Comparison of ENCODE assay signal across 8 mouse cellular contexts in the genomic region with DNA sequence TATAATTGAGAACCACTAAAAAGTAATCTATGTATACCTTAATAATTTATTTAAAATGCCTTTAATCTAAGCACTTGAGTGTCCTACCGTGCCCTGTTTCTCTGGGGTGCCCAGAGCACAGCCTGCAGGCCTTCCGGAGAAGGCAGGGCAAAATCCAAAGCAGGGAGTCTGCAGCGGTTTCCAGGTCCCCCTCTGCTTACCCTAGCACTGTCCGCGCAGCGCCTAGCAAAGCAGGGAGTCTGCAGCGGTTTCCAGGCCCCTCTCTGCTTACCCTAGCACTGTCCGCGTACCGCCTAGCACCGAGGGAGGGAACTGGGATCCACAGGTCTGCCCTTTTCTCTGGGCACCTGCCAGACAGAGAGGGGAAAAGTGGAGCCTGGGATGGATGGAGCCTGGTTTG.
A peak's percentile ranks its signal among the peaks of the same experiment; 100 is the strongest.
DNase-seq lines count a peak whose midpoint lies in the region; ATAC-seq and TF ChIP-seq lines count a peak whose summit lies in the region.

No protein-coding gene starts in this region.

- no peak overlapping the region for H3K9ac ChIP-seq in lung, postnatal 0 days (replicated peaks; ENCODE audit: low read depth)
- no peak overlapping the region for H3K9ac ChIP-seq in hindbrain, embryonic 16.5 days (ENCODE audit: low read depth, low read length)
- no peak overlapping the region for H3K9ac ChIP-seq in liver, embryonic 13.5 days
- no peak overlapping the region for H3K9ac ChIP-seq in stomach, postnatal 0 days (ENCODE audit: low read length)

- no peak for TF ChIP-seq EP300 in lung, postnatal 0 days (IDR thresholded peaks at IDR 0.05)
- TF ChIP-seq EP300 in stomach, postnatal 0 days (optimal IDR thresholded peaks at IDR 0.05) = no peak

- H3K27ac ChIP-seq in lung, postnatal 0 days (ENCODE audit: low read length) = no peak overlapping the region
- H3K27ac ChIP-seq in hindbrain, embryonic 16.5 days (ENCODE audit: low read depth, low read length) = no peak overlapping the region
- no peak overlapping the region for H3K27ac ChIP-seq in liver, embryonic 13.5 days
- no peak overlapping the region for H3K27ac ChIP-seq in stomach, postnatal 0 days (replicated peaks)

- H3K9me3 ChIP-seq in lung, postnatal 0 days (ENCODE audit: low read length) = no peaks in the 10 kb centered on the region
- H3K9me3 ChIP-seq in hindbrain, embryonic 16.5 days (ENCODE audit: control insufficient read depth, low read length) = no peaks in the 10 kb centered on the region
- no peaks in the 10 kb centered on the region for H3K9me3 ChIP-seq in liver, embryonic 13.5 days (replicated peaks)
- no peaks in the 10 kb centered on the region for H3K9me3 ChIP-seq in stomach, postnatal 0 days (ENCODE audit: control insufficient read depth, low read length)

- TF ChIP-seq CTCF in lung, postnatal 0 days (IDR thresholded peaks at IDR 0.05) = peak; percentile 64
- peak; percentile 66 for TF ChIP-seq CTCF in stomach, postnatal 0 days (IDR thresholded peaks at IDR 0.05; ENCODE audit: low read depth)

- no peak overlapping the region for H3K4me3 ChIP-seq in lung, postnatal 0 days (ENCODE audit: low read depth, low read length)
- no peak overlapping the region for H3K4me3 ChIP-seq in hindbrain, embryonic 16.5 days (ENCODE audit: low read length)
- H3K4me3 ChIP-seq in liver, embryonic 13.5 days (replicated peaks) = no peak overlapping the region
- no peak overlapping the region for H3K4me3 ChIP-seq in stomach, postnatal 0 days (ENCODE audit: low read depth, low read length)

- no peaks in the 10 kb centered on the region for H3K4me1 ChIP-seq in lung, postnatal 0 days (ENCODE audit: insufficient read depth, low read depth, low read length)
- peaks cover 14% of the 10 kb centered on the region for H3K4me1 ChIP-seq in hindbrain, embryonic 16.5 days (ENCODE audit: control insufficient read depth, insufficient read depth, low read depth, low read length)
- peaks cover 32% of the 10 kb centered on the region for H3K4me1 ChIP-seq in liver, embryonic 13.5 days (replicated peaks)
- H3K4me1 ChIP-seq in stomach, postnatal 0 days (replicated peaks; ENCODE audit: control insufficient read depth, insufficient read depth) = 0 out of 2 replicates have a peak, but pooled peaks cover 2% of the 10 kb centered on the region

- no peaks in the 10 kb centered on the region for H3K27me3 ChIP-seq in lung, postnatal 0 days (replicated peaks; ENCODE audit: insufficient read depth, low read length)
- no peaks in the 10 kb centered on the region for H3K27me3 ChIP-seq in hindbrain, embryonic 16.5 days (replicated peaks; ENCODE audit: control insufficient read depth, insufficient read depth, low read length)
- H3K27me3 ChIP-seq in liver, embryonic 13.5 days = no peaks in the 10 kb centered on the region
- H3K27me3 ChIP-seq in stomach, postnatal 0 days (ENCODE audit: control insufficient read depth, insufficient read depth, low read length) = no peaks in the 10 kb centered on the region

- peak; percentile 58 for ATAC-seq in lung, postnatal 0 days
- peak; percentile 43; the same call in 1 of the 2 replicates for ATAC-seq in hindbrain, embryonic 16.5 days
- peak; percentile 72 for ATAC-seq in liver, embryonic 13.5 days (ENCODE audit: low read depth)
- ATAC-seq in stomach, postnatal 0 days (ENCODE audit: low FRiP score, low TSS enrichment) = peak; percentile 41; the same call in 1 of the 2 replicates

- H3K4me2 ChIP-seq in lung, postnatal 0 days (replicated peaks; ENCODE audit: low read depth, low read length) = no peak overlapping the region
- no peak overlapping the region for H3K4me2 ChIP-seq in hindbrain, embryonic 16.5 days (ENCODE audit: low read length)
- H3K4me2 ChIP-seq in liver, embryonic 13.5 days = no peak overlapping the region
- H3K4me2 ChIP-seq in stomach, postnatal 0 days (replicated peaks; ENCODE audit: low read depth) = no peak overlapping the region

- DNase-seq in lung, postnatal 0 days (ENCODE audit: low spot score) = peak; percentile 59
- DNase-seq in lung, postnatal 14 days = no peak
- DNase-seq in liver, embryonic 13.5 days = no peak
- DNase-seq in stomach, postnatal 0 days (ENCODE audit: low spot score) = peak; percentile 64
- DNase-seq in layer of hippocampus, adult 11-12 months (ENCODE audit: low spot score) = no peak
- DNase-seq in thymus, adult 18-20 months = no peak
- no peak for DNase-seq in adrenal gland, postnatal 4 days (ENCODE audit: low spot score in 2 of 2)

- 36% methylated on average over 11 of the region's 11 CpGs for WGBS in lung, postnatal 0 days
- WGBS in hindbrain, embryonic 16.5 days = 14% methylated on average over 11 of the region's 11 CpGs
- WGBS in liver, embryonic 13.5 days (ENCODE audit: insufficient replicate concordance) = 45% methylated on average over 11 of the region's 11 CpGs
- WGBS in stomach, postnatal 0 days = 36% methylated on average over 11 of the region's 11 CpGs

- H3K36me3 ChIP-seq in lung, postnatal 0 days (ENCODE audit: insufficient read depth, low read length) = no peaks in the 10 kb centered on the region
- H3K36me3 ChIP-seq in hindbrain, embryonic 16.5 days (ENCODE audit: control insufficient read depth, insufficient read depth, low read length) = no peaks in the 10 kb centered on the region
- no peaks in the 10 kb centered on the region for H3K36me3 ChIP-seq in liver, embryonic 13.5 days
- H3K36me3 ChIP-seq in stomach, postnatal 0 days (ENCODE audit: control insufficient read depth, insufficient read depth, low read length) = no peaks in the 10 kb centered on the region

Comparison
In these comparisons a context has a peak if more than half of its experiments do, and no peak if none do; other contexts are left out.
1. DNase-seq: peak in lung, postnatal 0 days (single experiment) and stomach, postnatal 0 days (single experiment); none in lung, postnatal 14 days (single experiment), liver, embryonic 13.5 days (single experiment), layer of hippocampus, adult 11-12 months (single experiment), thymus, adult 18-20 months (0 of 2) and adrenal gland, postnatal 4 days (0 of 2).
2. Peak in every context shown above with its lines, with median percentiles within 50 percentile points of each other: ATAC-seq.